Mouse (Mus musculus): Measurements from ENCODE around the gene Dip2c. TPM values are rescaled to one million over a fixed set of nuclear protein-coding genes. Genes with fewer than 3 reads are reported as not detected.

The Dip2c gene
- polyA plus RNA-seq, 1 experiment: 24.8 TPM

GRCm38 (mm10) chr13:9686261-9686660 lies 409.9 kb downstream of the Dip2c start:
- Histone ChIP-seq H3K27ac (ENCODE audit: insufficient read depth, low read length) (no peak overlapping the region), H3K4me3 (ENCODE audit: insufficient read depth, low read length) (no peak overlapping the region), H3K4me1 (ENCODE audit: control insufficient read depth, insufficient read depth, low read length) (no peaks in the 10 kb centered on the region)
- TF ChIP-seq CTCF (IDR thresholded peaks at IDR 0.05; ENCODE audit: extremely low read depth, insufficient read depth, low read length) (no peak), POLR2A (IDR thresholded peaks at IDR 0.05; ENCODE audit: extremely low read depth, insufficient read depth, low read length) (no peak)

DNA sequence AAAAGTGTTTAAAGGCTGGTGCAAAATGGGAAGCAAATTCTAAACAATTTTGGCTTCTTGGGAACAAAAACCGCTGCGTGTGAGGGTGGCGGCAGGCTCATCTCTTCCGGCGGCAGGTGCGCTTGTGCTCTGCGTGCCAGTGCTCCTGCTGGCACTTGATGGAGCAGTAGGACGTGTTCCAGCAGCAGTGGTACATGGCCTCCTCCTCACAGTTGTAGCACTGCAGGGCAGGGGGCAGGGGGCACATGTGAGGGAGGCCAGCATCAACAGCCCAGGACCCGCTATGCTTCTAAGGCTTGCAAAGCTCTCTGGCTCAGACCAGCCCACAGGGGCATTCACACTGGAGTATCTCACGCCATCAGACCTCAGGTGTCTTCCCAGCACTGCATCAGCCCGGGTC lies 410.4 kb downstream of the Dip2c start:
- no peak overlapping the region for H3K4me3 ChIP-seq (ENCODE audit: insufficient read depth, low read length)
- no peak overlapping the region for H3K27ac ChIP-seq (ENCODE audit: insufficient read depth, low read length)
- TF ChIP-seq CTCF (IDR thresholded peaks at IDR 0.05; ENCODE audit: extremely low read depth, insufficient read depth, low read length) (no peak), POLR2A (IDR thresholded peaks at IDR 0.05; ENCODE audit: extremely low read depth, insufficient read depth, low read length) (no peak)
- H3K4me1 ChIP-seq (ENCODE audit: control insufficient read depth, insufficient read depth, low read length): no peaks in the 10 kb centered on the region

DNA sequence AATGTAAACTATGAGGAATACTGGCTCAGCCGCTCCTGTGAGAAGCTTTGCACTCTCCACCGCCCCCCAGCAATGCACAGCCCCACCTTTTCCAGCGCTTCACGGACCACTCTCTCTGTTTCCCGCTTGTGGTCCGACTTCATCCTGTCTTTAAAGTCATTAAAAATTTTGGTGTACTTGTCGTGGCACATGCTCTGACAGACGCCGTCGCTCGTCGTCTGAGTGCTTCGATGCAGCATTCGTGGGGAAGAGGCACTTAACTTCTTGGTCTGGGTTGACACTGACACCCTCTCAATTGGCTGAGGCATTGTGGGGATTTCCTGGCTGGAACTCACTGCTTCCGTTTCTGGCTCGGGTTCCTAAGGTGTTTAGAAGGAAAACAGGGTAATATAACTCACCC lies 413.0 kb downstream of the Dip2c start:
- TF ChIP-seq POLR2A (IDR thresholded peaks at IDR 0.05; ENCODE audit: extremely low read depth, insufficient read depth, low read length) (no peak), CTCF (IDR thresholded peaks at IDR 0.05; ENCODE audit: extremely low read depth, insufficient read depth, low read length) (no peak)
- H3K27ac ChIP-seq (ENCODE audit: insufficient read depth, low read length): no peak overlapping the region
- H3K4me1 ChIP-seq (ENCODE audit: control insufficient read depth, insufficient read depth, low read length): no peaks in the 10 kb centered on the region
- H3K4me3 ChIP-seq (ENCODE audit: insufficient read depth, low read length): no peak overlapping the region

DNA sequence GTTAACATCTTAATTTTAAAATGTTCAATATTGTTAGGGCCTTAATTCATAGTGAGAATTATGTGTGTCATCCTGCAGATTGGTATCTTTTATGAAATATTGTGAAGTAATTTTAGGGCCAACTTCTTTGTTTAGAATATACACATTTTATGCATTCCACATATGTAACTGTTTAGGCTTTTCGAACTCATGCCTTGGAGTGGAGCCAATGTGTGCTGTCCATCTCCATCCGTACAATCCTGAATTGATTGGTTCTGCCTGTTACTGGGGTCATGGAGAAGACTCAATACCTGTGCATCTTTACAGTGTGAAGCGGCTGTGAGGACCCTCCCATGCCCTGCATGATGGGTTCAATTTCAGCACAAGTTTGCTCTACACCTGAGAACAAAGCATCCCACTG lies 416.5 kb downstream of the Dip2c start:
- H3K4me1 ChIP-seq (ENCODE audit: control insufficient read depth, insufficient read depth, low read length): no peaks in the 10 kb centered on the region
- no peak for TF ChIP-seq POLR2A (IDR thresholded peaks at IDR 0.05; ENCODE audit: extremely low read depth, insufficient read depth, low read length)
- no peak for TF ChIP-seq CTCF (IDR thresholded peaks at IDR 0.05; ENCODE audit: extremely low read depth, insufficient read depth, low read length)
- no peak overlapping the region for H3K4me3 ChIP-seq (ENCODE audit: insufficient read depth, low read length)
- H3K27ac ChIP-seq (ENCODE audit: insufficient read depth, low read length): no peak overlapping the region

- no peak overlapping the region for H3K27ac ChIP-seq (ENCODE audit: insufficient read depth, low read length)
- TF ChIP-seq CTCF (IDR thresholded peaks at IDR 0.05; ENCODE audit: extremely low read depth, insufficient read depth, low read length): no peak
- TF ChIP-seq POLR2A (IDR thresholded peaks at IDR 0.05; ENCODE audit: extremely low read depth, insufficient read depth, low read length): no peak
- H3K4me1 ChIP-seq (ENCODE audit: control insufficient read depth, insufficient read depth, low read length): no peaks in the 10 kb centered on the region
- H3K4me3 ChIP-seq (ENCODE audit: insufficient read depth, low read length): no peak overlapping the region
Observed at GRCm38 (mm10) chr13:9694651-9695050, 418.3 kb downstream of the Dip2c start.

- no peak overlapping the region for H3K27ac ChIP-seq (ENCODE audit: insufficient read depth, low read length)
Observed at GRCm38 (mm10) chr13:9695403-9695802, 419.1 kb downstream of the Dip2c start.

DNA sequence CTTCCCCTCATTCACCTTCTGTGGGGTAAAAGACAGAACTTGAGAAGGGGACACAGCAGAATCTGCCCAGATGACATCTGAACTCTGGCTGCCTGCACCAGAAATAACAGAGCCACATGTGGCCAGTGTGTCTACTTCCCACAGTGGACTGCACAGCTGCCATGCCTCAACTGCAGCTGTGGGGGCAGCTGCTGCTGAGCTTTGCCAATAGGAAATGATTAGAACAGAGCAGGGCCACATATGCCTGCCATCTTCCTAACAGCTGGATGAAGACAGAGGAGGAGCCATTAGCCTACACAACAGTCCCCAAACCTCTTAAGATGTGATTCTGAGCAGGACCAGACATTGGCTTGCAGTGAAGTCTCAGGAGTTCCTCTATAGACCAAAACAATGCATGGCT lies 419.5 kb downstream of the Dip2c start:
- no peak for TF ChIP-seq CTCF (IDR thresholded peaks at IDR 0.05; ENCODE audit: extremely low read depth, insufficient read depth, low read length)
- no peak for TF ChIP-seq POLR2A (IDR thresholded peaks at IDR 0.05; ENCODE audit: extremely low read depth, insufficient read depth, low read length)
- Histone ChIP-seq H3K4me3 (ENCODE audit: insufficient read depth, low read length) (no peak overlapping the region), H3K4me1 (ENCODE audit: control insufficient read depth, insufficient read depth, low read length) (no peaks in the 10 kb centered on the region), H3K27ac (ENCODE audit: insufficient read depth, low read length) (no peak overlapping the region)

More at GRCm38 (mm10) chr13:9695403-9695802, 419.1 kb downstream of the Dip2c start:
- TF ChIP-seq CTCF (IDR thresholded peaks at IDR 0.05; ENCODE audit: extremely low read depth, insufficient read depth, low read length) (no peak), POLR2A (IDR thresholded peaks at IDR 0.05; ENCODE audit: extremely low read depth, insufficient read depth, low read length) (no peak)
- Histone ChIP-seq H3K4me1 (ENCODE audit: control insufficient read depth, insufficient read depth, low read length) (no peaks in the 10 kb centered on the region), H3K4me3 (ENCODE audit: insufficient read depth, low read length) (no peak overlapping the region)

DNA sequence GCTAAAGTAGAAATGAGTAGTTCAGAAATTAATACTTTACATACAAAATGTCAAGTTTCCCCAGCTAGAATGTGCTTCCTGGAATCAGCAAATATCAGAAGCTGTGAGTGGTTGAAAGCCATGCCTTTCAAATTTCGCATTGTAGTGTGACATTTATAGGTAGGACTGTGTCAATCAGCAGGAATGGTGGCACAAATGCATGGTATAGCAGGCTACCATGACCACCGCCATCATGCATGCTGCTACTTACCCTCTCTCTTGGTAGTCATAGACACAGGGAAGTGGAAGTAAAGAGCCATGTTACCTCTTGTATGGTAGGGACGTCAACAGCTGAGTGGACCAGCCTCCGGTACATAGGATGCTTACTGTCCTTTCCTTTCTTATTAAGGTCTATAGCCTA lies 421.0 kb downstream of the Dip2c start:
- Histone ChIP-seq H3K4me1 (ENCODE audit: control insufficient read depth, insufficient read depth, low read length) (no peaks in the 10 kb centered on the region), H3K4me3 (ENCODE audit: insufficient read depth, low read length) (no peak overlapping the region), H3K27ac (ENCODE audit: insufficient read depth, low read length) (no peak overlapping the region)
- TF ChIP-seq CTCF (IDR thresholded peaks at IDR 0.05; ENCODE audit: extremely low read depth, insufficient read depth, low read length) (no peak), POLR2A (IDR thresholded peaks at IDR 0.05; ENCODE audit: extremely low read depth, insufficient read depth, low read length) (no peak)

GRCm38 (mm10) chr13:9702615-9703235 lies 426.4 kb downstream of the Dip2c start:
- Histone ChIP-seq H3K4me1 (ENCODE audit: control insufficient read depth, insufficient read depth, low read length) (peaks cover 2% of the 10 kb centered on the region; the same call in 1 of the 2 replicates), H3K4me3 (ENCODE audit: insufficient read depth, low read length) (no peak overlapping the region), H3K27ac (ENCODE audit: insufficient read depth, low read length) (no peak overlapping the region)
- TF ChIP-seq CTCF (IDR thresholded peaks at IDR 0.05; ENCODE audit: extremely low read depth, insufficient read depth, low read length) (no peak), POLR2A (IDR thresholded peaks at IDR 0.05; ENCODE audit: extremely low read depth, insufficient read depth, low read length) (no peak)

DNA sequence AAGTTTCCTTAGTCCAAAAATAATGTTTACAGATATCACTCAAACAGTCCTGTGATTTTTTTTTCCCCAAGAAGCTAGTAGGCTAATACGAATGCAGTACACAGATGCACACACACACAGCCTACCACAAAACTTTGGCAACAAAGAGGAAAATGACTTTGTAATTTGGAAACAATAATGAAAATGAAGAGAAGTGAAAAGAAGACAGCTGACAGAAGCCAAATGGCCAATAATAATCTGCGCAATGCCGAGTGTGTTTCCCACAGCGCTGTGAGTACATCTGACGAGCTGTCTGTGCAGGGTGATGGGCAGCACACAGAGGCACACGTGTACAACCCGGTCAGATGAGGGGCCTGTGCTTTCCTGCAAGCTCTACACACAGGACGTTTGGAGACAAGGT lies 430.4 kb downstream of the Dip2c start:
- no peak for TF ChIP-seq CTCF (IDR thresholded peaks at IDR 0.05; ENCODE audit: extremely low read depth, insufficient read depth, low read length)
- no peak for TF ChIP-seq POLR2A (IDR thresholded peaks at IDR 0.05; ENCODE audit: extremely low read depth, insufficient read depth, low read length)
- Histone ChIP-seq H3K4me1 (ENCODE audit: control insufficient read depth, insufficient read depth, low read length) (peaks cover 2% of the 10 kb centered on the region; the same call in 1 of the 2 replicates), H3K27ac (ENCODE audit: insufficient read depth, low read length) (no peak overlapping the region), H3K4me3 (ENCODE audit: insufficient read depth, low read length) (no peak overlapping the region)

All from cortical plate, adult 2 months (tissue).